Mouse (Mus musculus): ENCODE results near the gene Trappc3l. TPM values are rescaled to one million over a fixed set of nuclear protein-coding genes. Genes with fewer than 3 reads are reported as not detected.

Gene Trappc3l
- total and polyA plus RNA-seq, 2 experiments, result not detected

- Histone ChIP-seq H3K27me3 (ENCODE audit: control insufficient read depth, insufficient read depth, low read length) (no peaks in the 10 kb centered on the region), H3K4me1 (ENCODE audit: control insufficient read depth, insufficient read depth, low read length) (no peaks in the 10 kb centered on the region), H3K4me3 (ENCODE audit: insufficient read depth, low read depth, low read length) (no peak overlapping the region), H3K27ac (replicated peaks; ENCODE audit: insufficient read depth, low read depth, low read length) (no peak overlapping the region), H3K79me2 (ENCODE audit: control insufficient read depth, insufficient read depth, low read length) (no peaks in the 10 kb centered on the region), H3K9ac (ENCODE audit: low read depth, low read length) (no peak overlapping the region), H3K36me3 (ENCODE audit: control insufficient read depth, insufficient read depth, low read length) (no peaks in the 10 kb centered on the region)
- WGBS, result 86% methylated on average over 1 of the region's 1 CpGs
- TF ChIP-seq POLR2A (IDR thresholded peaks at IDR 0.05; ENCODE audit: extremely low read depth, insufficient read depth, low read length) (no peak), CTCF (IDR thresholded peaks at IDR 0.05; ENCODE audit: low read depth, low read length) (no peak)
- DNase-seq (ENCODE audit: extremely low read depth, low read depth, low spot score), result no peak
Observed at GRCm38 (mm10) chr10:34086514-34086913, 49.1 kb downstream of the Trappc3l start.

- 94% methylated on average over 2 of the region's 2 CpGs for WGBS
- H3K27ac ChIP-seq (replicated peaks; ENCODE audit: insufficient read depth, low read depth, low read length), result no peak overlapping the region
- no peak overlapping the region for H3K9ac ChIP-seq (ENCODE audit: low read depth, low read length)
- no peaks in the 10 kb centered on the region for H3K4me1 ChIP-seq (ENCODE audit: control insufficient read depth, insufficient read depth, low read length)
- no peaks in the 10 kb centered on the region for H3K79me2 ChIP-seq (ENCODE audit: control insufficient read depth, insufficient read depth, low read length)
- H3K4me3 ChIP-seq (ENCODE audit: insufficient read depth, low read depth, low read length), result no peak overlapping the region
- no peaks in the 10 kb centered on the region for H3K36me3 ChIP-seq (ENCODE audit: control insufficient read depth, insufficient read depth, low read length)
- no peaks in the 10 kb centered on the region for H3K27me3 ChIP-seq (ENCODE audit: control insufficient read depth, insufficient read depth, low read length)
- TF ChIP-seq CTCF (IDR thresholded peaks at IDR 0.05; ENCODE audit: low read depth, low read length), result no peak
- no peak for TF ChIP-seq POLR2A (IDR thresholded peaks at IDR 0.05; ENCODE audit: extremely low read depth, insufficient read depth, low read length)
- DNase-seq (ENCODE audit: extremely low read depth, low read depth, low spot score), result no peak
Observed at GRCm38 (mm10) chr10:34088515-34088914, 51.1 kb downstream of the Trappc3l start.

GRCm38 (mm10) chr10:34089517-34089916, 52.1 kb downstream of the Trappc3l start:
- TF ChIP-seq CTCF (IDR thresholded peaks at IDR 0.05; ENCODE audit: low read depth, low read length), result no peak
- TF ChIP-seq POLR2A (IDR thresholded peaks at IDR 0.05; ENCODE audit: extremely low read depth, insufficient read depth, low read length), result no peak
- Histone ChIP-seq H3K4me1 (ENCODE audit: control insufficient read depth, insufficient read depth, low read length) (no peaks in the 10 kb centered on the region), H3K27ac (replicated peaks; ENCODE audit: insufficient read depth, low read depth, low read length) (no peak overlapping the region), H3K4me3 (ENCODE audit: insufficient read depth, low read depth, low read length) (no peak overlapping the region), H3K9ac (ENCODE audit: low read depth, low read length) (no peak overlapping the region), H3K36me3 (ENCODE audit: control insufficient read depth, insufficient read depth, low read length) (no peaks in the 10 kb centered on the region), H3K79me2 (ENCODE audit: control insufficient read depth, insufficient read depth, low read length) (no peaks in the 10 kb centered on the region), H3K27me3 (ENCODE audit: control insufficient read depth, insufficient read depth, low read length) (no peaks in the 10 kb centered on the region)
- no peak for DNase-seq (ENCODE audit: extremely low read depth, low read depth, low spot score)
- WGBS, result 69% methylated on average over 3 of the region's 3 CpGs

DNA sequence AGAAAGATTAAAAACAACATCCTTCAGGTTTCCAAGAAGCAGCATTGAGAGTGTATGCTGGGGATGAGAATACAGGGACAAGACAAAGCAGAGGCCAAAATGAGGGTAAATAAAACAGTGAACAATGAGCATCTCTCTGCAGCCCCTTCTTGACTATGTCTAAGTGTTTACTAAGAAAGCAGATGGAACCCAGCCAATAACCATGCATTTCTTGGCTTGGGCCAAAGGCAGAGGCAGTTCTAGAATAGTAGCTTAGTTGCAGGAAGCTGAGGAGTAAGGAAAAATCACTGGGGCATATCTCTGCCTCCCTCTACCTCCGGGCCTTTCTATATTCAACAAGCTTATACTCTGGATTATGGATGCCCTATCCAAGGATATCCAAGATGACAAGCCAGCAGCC, 53.1 kb downstream of the Trappc3l start:
- Histone ChIP-seq H3K27ac (replicated peaks; ENCODE audit: insufficient read depth, low read depth, low read length) (no peak overlapping the region), H3K79me2 (ENCODE audit: control insufficient read depth, insufficient read depth, low read length) (no peaks in the 10 kb centered on the region), H3K4me1 (ENCODE audit: control insufficient read depth, insufficient read depth, low read length) (no peaks in the 10 kb centered on the region), H3K27me3 (ENCODE audit: control insufficient read depth, insufficient read depth, low read length) (no peaks in the 10 kb centered on the region), H3K4me3 (ENCODE audit: insufficient read depth, low read depth, low read length) (no peak overlapping the region), H3K36me3 (ENCODE audit: control insufficient read depth, insufficient read depth, low read length) (no peaks in the 10 kb centered on the region), H3K9ac (ENCODE audit: low read depth, low read length) (no peak overlapping the region)
- WGBS, result 74% methylated on average over 1 of the region's 1 CpGs
- DNase-seq (ENCODE audit: extremely low read depth, low read depth, low spot score), result no peak
- no peak for TF ChIP-seq POLR2A (IDR thresholded peaks at IDR 0.05; ENCODE audit: extremely low read depth, insufficient read depth, low read length)
- no peak for TF ChIP-seq CTCF (IDR thresholded peaks at IDR 0.05; ENCODE audit: low read depth, low read length)

- no peak for DNase-seq (ENCODE audit: extremely low read depth, low read depth, low spot score)
- Histone ChIP-seq H3K36me3 (ENCODE audit: control insufficient read depth, insufficient read depth, low read length) (no peaks in the 10 kb centered on the region), H3K4me3 (ENCODE audit: insufficient read depth, low read depth, low read length) (no peak overlapping the region), H3K27me3 (ENCODE audit: control insufficient read depth, insufficient read depth, low read length) (no peaks in the 10 kb centered on the region), H3K9ac (ENCODE audit: low read depth, low read length) (no peak overlapping the region), H3K4me1 (ENCODE audit: control insufficient read depth, insufficient read depth, low read length) (no peaks in the 10 kb centered on the region), H3K27ac (replicated peaks; ENCODE audit: insufficient read depth, low read depth, low read length) (no peak overlapping the region), H3K79me2 (ENCODE audit: control insufficient read depth, insufficient read depth, low read length) (no peaks in the 10 kb centered on the region)
- TF ChIP-seq CTCF (IDR thresholded peaks at IDR 0.05; ENCODE audit: low read depth, low read length) (no peak), POLR2A (IDR thresholded peaks at IDR 0.05; ENCODE audit: extremely low read depth, insufficient read depth, low read length) (no peak)
- 70% methylated on average over 5 of the region's 5 CpGs for WGBS
Observed at GRCm38 (mm10) chr10:34091888-34092287, 54.5 kb downstream of the Trappc3l start.

DNA sequence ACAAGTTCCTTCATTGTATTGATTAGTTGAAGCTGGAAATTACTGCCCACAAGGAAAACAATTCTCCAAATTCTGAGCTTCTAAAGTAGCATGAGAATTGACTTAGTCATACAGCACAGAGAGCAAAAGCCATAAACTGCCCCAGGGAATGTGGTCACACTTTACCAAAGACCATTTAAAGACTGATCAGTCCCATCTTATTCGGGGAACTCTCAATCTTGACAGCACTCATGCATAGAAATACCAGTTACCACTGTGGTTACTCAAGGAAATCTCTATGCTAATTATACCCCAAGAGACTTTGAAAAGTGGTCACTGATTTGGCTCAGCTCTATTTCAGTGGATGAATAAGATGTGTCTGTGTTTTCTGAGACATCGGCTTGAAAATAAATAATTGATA, 57.8 kb downstream of the Trappc3l start:
- Histone ChIP-seq H3K79me2 (ENCODE audit: control insufficient read depth, insufficient read depth, low read length) (no peaks in the 10 kb centered on the region), H3K9ac (ENCODE audit: low read depth, low read length) (no peak overlapping the region), H3K27ac (replicated peaks; ENCODE audit: insufficient read depth, low read depth, low read length) (no peak overlapping the region), H3K4me1 (ENCODE audit: control insufficient read depth, insufficient read depth, low read length) (no peaks in the 10 kb centered on the region; the same call in 1 of the 2 replicates), H3K27me3 (ENCODE audit: control insufficient read depth, insufficient read depth, low read length) (no peaks in the 10 kb centered on the region), H3K36me3 (ENCODE audit: control insufficient read depth, insufficient read depth, low read length) (no peaks in the 10 kb centered on the region), H3K4me3 (ENCODE audit: insufficient read depth, low read depth, low read length) (no peak overlapping the region)
- WGBS, result 91% methylated on average over 2 of the region's 2 CpGs
- DNase-seq (ENCODE audit: extremely low read depth, low read depth, low spot score), result no peak
- TF ChIP-seq POLR2A (IDR thresholded peaks at IDR 0.05; ENCODE audit: extremely low read depth, insufficient read depth, low read length) (no peak), CTCF (IDR thresholded peaks at IDR 0.05; ENCODE audit: low read depth, low read length) (no peak)
